Mouse (Mus musculus): ENCODE results near the gene Gprc5c.
"Not testable (repeated sequence)": the region's sequence is repeated elsewhere in the genome, so short reads cannot be mapped to it uniquely, and the experiment has no call there.

DNA sequence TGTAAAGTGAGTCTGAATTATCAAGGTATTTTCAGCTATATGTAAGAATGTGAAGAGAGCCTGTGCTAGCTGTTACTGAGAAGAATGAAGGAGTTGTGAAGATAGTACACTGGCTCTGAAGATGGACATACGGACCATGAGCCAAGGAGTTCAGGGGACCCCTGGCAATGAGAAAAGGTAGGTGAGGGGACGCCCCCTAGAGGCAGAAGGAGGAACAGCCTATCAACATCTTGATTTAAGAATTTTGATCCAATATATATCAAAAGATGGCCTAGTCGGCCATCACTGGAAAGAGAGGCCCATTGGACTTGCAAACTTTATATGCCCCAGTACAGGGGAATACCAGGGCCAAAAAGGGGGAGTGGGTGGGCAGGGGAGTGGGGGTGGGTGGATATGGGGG is 58.6 kb downstream of the Gprc5c start:
- TF ChIP-seq RAD21 (IDR thresholded peaks at IDR 0.05; ENCODE audit: low read depth, low read length); CTCF (IDR thresholded peaks at IDR 0.05 in 2 of 3, conservative IDR thresholded peaks at IDR 0.05 in 1 of 3; ENCODE audit: control insufficient read depth in 1 of 3, insufficient read depth in 1 of 3, low read depth in 2 of 3, low read length in 3 of 3, poor library complexity in 1 of 3, severe bottlenecking in 1 of 3): not testable (repeated sequence)
